Mouse (Mus musculus) right cerebral cortex, postnatal 4 days (tissue): ENCODE results near the gene Abhd15.

Experiments
- DNase-seq: peaks from one replicate; pipeline ENCODE4 v3.0.0-alpha.2; 2022

Gene Abhd15

GRCm38 (mm10) chr11:77514832-77515636, at the start of gene Abhd15:
Abhd15 (plus strand) TSS chr11:77515121.
- DNase-seq: peak; percentile 64

- no peak for DNase-seq
Measured at GRCm38 (mm10) chr11:77466544-77466943, 48.4 kb upstream of the Abhd15 start.

DNA sequence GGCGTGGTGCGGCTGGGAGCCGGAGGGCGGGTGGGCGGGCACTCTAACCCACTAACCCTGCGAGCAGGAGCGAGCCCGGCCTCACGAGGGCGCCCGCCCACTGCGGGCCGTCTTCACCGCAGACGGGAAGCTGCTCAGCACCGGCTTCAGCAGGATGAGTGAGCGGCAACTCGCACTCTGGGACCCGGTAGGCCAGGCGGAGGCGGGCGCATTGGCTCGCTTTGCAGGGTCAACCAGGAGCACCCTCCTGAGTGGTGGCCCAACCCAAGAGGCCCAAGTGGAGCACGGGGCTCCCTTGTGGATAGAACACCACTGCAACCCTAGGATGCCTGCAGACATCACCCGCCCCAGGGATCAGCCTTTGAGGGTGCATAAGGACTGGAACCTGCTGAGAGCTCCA, 47.8 kb upstream of the Abhd15 start:
- DNase-seq: peak; percentile 58

DNA sequence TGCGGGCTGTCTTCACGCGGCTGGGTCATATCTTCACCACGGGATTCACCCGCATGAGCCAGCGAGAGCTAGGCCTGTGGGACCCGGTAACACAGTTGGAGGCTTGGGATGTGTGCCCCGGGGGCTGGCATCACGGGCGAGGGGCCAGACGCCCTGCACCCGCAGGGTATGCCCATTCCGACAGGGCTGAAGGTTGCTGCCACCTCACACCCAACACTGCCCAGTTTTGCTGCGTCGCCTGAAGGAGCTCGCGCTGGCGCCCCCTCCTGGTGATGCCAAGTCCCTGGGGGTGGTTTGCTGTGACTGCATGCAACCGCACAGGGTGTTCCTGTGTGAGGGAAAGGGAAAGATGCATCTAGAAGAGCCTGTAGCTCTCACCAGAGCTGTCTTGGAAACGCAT, 47.1 kb upstream of the Abhd15 start:
- peak; percentile 88 for DNase-seq

DNA sequence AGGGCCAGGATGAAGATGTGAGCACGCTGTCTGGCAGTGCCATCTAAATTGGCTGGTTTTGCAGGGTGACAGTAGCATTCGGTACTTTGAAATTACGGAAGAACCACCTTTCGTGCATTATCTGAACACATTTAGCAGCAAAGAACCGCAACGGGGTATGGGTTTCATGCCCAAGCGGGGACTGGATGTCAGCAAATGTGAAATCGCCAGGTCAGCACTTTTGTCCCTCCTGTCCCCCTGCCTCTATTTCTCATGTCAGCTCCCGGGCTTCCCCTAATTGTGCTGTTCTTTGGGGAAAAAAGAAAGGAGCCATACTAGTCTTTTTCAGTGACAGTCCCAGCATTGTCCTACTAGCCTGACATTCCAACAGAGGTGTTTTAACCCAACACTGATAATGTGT, 46.5 kb upstream of the Abhd15 start:
- DNase-seq: no peak

DNA sequence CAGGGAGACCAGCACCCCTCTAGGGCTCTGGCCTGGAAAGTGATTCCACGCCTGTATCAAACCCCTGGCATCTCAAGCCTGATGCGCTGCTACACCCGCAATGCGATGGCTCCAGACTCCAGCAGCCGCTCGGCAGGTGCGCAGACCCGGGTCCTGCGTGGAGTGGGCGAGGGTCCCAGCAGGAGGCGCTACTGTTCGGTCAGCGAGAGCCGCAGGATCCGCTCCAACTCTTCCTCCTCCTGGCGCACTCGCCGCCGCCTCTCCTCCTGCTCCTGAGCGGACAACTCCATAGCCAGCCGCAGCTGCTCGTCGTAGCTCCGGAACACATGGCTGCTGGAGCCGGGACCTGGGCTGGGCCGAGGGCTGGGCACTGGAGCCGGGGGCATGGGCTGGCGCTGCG, 43.5 kb upstream of the Abhd15 start:
- DNase-seq: no peak

- no peak for DNase-seq
Measured at GRCm38 (mm10) chr11:77472775-77473174, 42.1 kb upstream of the Abhd15 start.

- no peak for DNase-seq
Measured at GRCm38 (mm10) chr11:77476216-77476615, 38.7 kb upstream of the Abhd15 start.

DNA sequence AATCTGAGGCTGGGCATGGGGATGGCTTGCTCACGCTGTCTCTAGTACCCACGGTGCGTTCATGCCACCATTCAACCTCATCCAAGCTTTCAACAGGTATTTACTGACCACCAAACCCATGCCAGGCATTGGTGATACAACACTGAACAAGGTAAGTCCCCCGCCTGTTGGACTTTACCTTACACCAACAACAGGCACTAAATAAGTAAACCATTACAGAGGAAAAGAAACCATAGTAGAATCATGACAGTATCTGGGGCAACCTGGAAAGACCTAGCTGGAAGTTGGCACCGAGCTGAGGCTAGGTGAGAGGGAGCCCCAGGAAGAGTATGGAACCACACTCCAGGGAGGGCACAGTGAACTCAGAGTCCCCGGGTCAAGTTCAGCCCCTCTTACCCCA, 38.0 kb upstream of the Abhd15 start:
- DNase-seq: no peak

GRCm38 (mm10) chr11:77483043-77483442, 31.9 kb upstream of the Abhd15 start:
- no peak for DNase-seq

GRCm38 (mm10) chr11:77483510-77484255, 31.2 kb upstream of the Abhd15 start:
- DNase-seq: no peak

- no peak for DNase-seq
Measured at GRCm38 (mm10) chr11:77485229-77485628, 29.7 kb upstream of the Abhd15 start.

GRCm38 (mm10) chr11:77486798-77487197, 28.1 kb upstream of the Abhd15 start:
- DNase-seq: no peak

DNA sequence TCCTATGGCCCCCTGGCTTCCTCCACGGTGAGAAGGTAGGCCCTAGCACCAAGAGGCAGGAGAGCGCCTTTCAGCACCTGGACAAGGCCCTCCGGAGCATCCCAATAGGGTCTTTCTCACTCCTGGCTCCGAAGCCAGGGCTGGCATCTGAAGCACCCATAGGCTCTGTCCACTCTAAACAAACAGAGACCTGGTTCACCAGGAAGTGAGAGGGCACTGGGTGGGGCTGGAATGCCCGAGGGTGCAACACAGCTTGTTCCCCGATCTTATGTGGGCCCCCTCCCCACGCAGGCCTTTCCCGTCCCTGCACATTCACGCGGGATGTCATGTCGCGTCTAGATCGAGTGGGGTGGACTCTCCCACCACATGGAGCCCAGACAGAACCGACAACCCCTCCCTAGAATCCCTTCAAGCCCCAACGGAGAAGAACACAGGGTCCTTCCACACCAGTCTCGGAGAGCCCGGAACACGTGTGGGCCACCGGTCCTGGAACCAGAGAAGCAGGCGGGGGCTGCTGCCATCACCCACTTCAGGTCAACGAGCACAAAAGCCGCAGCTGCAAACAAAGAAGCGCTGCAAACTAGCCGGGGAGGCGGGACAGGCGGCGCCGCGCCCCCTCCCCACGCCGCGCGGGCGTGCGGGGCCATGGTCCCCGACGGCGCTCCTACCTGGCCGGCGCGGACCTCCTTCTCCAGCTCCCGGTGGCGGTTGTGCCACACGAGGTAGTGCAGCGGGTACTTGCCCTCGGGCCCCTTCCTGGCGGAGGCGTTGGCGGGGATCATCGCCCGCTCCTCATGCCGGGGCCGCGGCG, 25.9 kb upstream of the Abhd15 start:
- DNase-seq: peak; percentile 48

DNA sequence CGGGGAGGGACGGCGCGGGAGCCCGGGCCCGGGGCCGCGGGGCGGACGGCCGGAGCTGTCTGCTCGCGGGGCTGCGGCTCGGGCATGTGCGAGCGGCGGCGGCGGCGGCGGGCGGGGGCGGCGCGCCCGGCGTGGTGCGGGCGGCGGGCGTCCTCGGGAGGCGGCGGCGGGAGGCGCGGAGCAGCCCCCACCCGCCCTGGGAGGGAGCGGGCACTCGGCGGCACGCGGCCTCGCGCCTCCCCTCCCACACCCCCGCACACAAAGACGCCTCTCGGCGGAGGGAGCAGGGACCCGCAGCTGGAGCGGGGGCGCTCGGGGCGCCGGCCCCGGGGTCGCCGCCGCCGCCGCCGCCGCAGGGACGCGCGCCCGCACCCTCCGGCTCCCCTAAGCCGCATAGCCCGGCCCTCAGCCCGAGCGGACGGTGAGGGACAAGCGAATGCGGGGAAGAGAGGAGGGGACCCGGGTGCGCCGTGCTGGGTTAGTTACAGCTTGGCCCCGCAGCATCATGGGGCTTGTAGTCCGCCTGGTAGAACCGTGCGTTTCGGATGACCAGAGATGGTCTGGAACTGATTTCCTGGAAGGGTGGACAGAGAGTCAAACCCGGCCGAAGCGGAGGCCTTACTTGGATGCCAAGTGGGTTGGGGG, 25.2 kb upstream of the Abhd15 start, which contains the start of gene Ankrd13b:
Gene Ankrd13b, minus strand, starts transcription at position 88 of the 645 bp plus-strand sequence.
- DNase-seq: peak; percentile 80

GRCm38 (mm10) chr11:77490451-77490850, 24.5 kb upstream of the Abhd15 start:
- DNase-seq: no peak

DNA sequence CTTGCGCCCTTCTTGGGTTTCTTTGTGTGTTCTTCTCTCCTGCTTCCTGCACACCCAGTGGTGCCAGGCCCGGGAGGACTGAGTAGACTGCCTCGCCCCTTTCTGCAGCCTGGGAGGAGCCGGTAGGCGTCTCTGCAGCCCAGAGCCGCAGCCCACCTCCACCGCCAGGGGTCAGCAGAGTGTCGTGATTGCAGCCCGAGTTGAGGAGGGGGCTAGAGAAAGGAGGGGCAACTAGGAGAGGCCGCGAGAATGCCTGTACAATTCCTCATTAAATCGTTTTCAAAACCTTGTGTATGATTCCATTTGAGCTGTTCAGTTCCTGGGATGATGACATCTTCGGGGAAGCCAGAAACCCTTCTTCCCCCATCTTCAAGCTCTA, 23.8 kb upstream of the Abhd15 start:
- DNase-seq: peak; percentile 99

DNA sequence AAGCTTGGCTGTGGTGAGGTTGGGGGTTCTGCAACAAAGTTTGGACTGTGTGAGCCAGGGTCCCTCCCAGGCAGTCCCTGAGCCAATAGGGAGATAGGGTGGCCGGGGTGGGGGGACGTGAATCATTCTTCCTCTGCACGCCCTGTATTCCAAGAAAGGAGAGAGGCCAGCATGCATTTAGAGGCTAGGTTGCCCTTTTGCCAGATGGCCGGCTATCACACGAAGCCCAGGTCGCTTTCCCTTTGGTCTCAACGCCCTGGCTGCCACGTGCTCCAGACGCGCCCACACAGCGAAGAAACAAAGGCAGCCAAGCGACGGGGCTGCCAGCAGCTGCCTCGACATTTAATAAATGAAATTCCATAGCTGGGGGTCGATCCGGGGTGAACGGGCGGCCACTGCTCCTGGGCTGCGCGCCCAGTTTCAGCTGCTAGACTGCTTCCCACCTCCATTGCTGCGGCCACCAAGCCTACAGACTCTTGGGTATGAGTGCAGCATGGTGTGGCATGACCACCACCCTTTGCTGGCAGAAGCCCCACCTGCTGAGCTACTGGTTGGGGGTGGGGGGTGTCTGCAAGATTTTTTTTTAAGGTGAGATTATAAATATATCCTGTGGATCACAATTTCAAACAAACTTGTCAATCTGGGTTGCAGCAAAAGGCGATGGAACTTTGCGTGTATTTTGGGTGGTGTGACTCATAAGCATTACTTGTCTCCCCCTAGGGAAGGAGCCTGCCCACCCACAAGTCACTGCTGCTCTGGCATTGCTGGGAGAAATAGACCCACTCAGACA, 23.2 kb upstream of the Abhd15 start:
- DNase-seq: peak; percentile 61

- DNase-seq: peak; percentile 74
Measured at GRCm38 (mm10) chr11:77492311-77492871, 22.5 kb upstream of the Abhd15 start.

DNA sequence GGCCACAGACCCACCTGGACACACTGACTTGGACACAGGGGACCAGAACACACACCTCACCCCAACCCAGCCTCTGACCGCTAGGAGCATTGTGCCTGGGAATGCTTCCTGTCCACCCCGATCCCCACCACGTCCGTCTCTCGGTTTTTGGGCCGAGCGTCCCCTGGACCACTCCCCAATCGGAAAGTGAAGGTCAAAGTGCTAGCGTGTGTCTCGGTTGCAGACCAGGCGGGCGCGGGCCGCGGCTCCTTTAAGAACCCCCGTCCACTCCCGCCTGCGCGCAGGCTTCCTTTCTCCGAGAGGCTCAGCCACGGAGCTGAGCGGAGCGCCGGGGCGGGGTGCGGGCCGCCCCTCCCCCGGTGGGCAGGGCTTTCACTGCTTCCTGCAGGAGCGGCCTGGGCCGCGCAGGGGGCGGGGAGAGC, 22.0 kb upstream of the Abhd15 start:
- DNase-seq: peak; percentile 89

DNA sequence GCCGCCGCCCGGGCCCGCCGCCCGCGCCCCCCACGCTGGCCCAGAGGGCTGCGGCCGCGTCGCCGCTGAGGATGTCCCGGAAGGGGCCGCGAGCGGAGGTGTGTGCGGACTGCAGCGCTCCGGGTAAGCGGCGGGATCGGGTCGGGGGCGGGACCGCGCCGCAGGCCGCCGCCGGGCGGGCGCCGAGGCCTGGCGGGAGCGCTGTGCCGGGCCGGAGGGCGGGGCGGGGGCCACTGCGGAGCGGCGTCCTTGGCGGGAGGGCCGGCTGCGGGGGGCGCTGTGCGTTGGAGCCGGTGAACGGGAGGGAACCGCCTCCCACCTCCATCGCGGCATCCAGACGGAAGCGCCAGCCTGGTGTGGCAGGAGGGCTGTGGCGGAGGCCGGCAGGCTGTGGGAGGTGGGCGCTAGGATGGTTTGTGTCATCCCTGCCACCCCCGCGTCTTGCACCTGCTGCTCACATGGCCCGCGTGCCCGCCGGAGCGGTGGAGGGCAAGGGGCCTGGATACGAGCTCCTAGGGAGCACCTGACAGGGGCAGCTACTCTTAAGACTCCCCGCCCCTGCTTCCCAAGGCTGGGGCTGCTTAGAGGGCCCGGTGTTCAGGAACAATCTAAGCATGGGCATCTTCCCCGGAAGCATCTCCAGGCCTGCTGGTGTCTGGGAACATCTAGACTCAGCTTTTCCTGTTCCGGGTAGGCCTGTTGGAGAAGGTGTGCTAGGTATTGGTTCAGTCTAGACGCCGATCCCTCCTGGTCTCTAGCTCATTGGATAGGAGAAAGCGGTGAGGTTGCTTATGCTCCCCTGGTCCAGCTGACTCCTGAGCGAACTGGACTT, 21.2 kb upstream of the Abhd15 start, which contains the start of gene Git1:
Gene Git1, plus strand, starts transcription at position 51 of the 832 bp plus-strand sequence.
- DNase-seq: peak; percentile 54
